Mouse (Mus musculus) thymus, adult 2 months (tissue): ENCODE results near the gene Otx1. TPM values are rescaled to one million over a fixed set of nuclear protein-coding genes. Genes with fewer than 3 reads are reported as not detected.

ENCODE experiments used
- DNase-seq: peaks from one replicate; pipeline ENCODE4 v3.0.0; 2021
- H3K27ac ChIP-seq: fragments of 200-500 bp; 2 replicates; pipeline ENCODE4 v1.5.1; 2012; ENCODE audit warnings: low read length, control low read depth; ENCODE audit not compliant: control insufficient read depth, insufficient read depth
- H3K27me3 ChIP-seq: fragments of 200-500 bp; 2 replicates; pipeline ENCODE4 v1.6.1; 2012; ENCODE audit warnings: mild to moderate bottlenecking, low read length, moderate library complexity, mixed read lengths; ENCODE audit not compliant: control insufficient read depth, insufficient read depth
- H3K36me3 ChIP-seq: fragments of 200-500 bp; 2 replicates; pipeline ENCODE4 v1.6.1; 2012; ENCODE audit warnings: mild to moderate bottlenecking, low read length, moderate library complexity; ENCODE audit not compliant: control insufficient read depth, insufficient read depth
- H3K4me1 ChIP-seq: fragments of 200-500 bp; replicated peaks from 2 replicates; pipeline ENCODE4 v1.6.1; 2012; ENCODE audit warnings: low read length; ENCODE audit not compliant: control insufficient read depth, insufficient read depth
- H3K4me3 ChIP-seq: fragments of 200-500 bp; 2 replicates; pipeline ENCODE4 v1.5.1; 2012; ENCODE audit warnings: mild to moderate bottlenecking, low read length, control low read depth, moderate library complexity; ENCODE audit not compliant: control insufficient read depth, insufficient read depth
- CTCF ChIP-seq: fragments of 200-500 bp; IDR thresholded peaks from 2 replicates; pipeline ENCODE4 v1.5.1; 2012; ENCODE audit warnings: mild to moderate bottlenecking, control low read depth, low read length, moderate library complexity, borderline replicate concordance; ENCODE audit not compliant: control insufficient read depth, poor library complexity, insufficient read depth; ENCODE audit errors: extremely low read depth
- POLR2A ChIP-seq: fragments of 200-500 bp; IDR thresholded peaks from 2 replicates; pipeline ENCODE4 v1.6.1; 2012; ENCODE audit warnings: mild to moderate bottlenecking, low read length, control low read depth, moderate library complexity; ENCODE audit not compliant: control insufficient read depth, poor library complexity, insufficient read depth; ENCODE audit errors: extremely low read depth
- WGBS: fragments of 180-500 bp; shearing (Covaris S2); methylation state at CpG from one replicate; pipeline ENCODE4 v1.1.7; 2018; 5-methylcytosine and 5-hydroxymethylcytosine counted together
- polyA plus RNA-seq: library from polyadenylated mRNA; depleted of rRNA; stranded (reverse); fragments of >200 nt; gene quantifications from 2 replicates; pipeline ENCODE4 v1.2.3, GENCODE M21; 2012

Gene Otx1
- polyA plus RNA-seq, 1 experiment = 0.09 TPM

DNA sequence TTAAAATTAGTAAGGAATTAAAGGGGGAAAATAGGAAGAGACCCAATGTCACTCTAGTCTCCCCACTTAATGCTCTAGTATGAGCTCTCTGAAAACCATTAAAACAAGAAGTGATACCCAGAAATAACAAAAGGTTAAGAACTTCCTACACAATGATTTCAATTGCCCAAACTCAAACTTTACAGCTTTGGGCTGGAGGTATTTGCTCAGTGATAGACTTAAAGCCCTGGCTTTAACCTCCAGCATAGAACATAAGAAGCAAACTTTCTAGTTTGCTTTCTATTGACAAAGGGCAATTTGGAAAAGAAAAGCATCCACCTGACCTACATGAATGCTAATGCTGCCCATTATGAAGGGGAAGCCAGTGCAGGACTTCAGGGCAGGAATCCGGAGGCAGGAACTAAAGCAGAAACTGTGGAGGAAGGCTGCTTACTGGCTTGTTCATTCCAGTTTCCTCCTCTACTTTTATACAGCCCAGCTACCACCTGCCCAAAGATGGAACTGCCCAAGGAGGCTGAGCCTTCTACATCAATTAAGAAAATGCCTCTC lies 14.2 kb downstream of the Otx1 start:
- TF ChIP-seq CTCF = no peak
- TF ChIP-seq POLR2A = no peak
- Histone ChIP-seq H3K36me3 (no peaks in the 10 kb centered on the region), H3K27me3 (peaks cover 11% of the 10 kb centered on the region), H3K27ac (no peak overlapping the region), H3K4me3 (no peak overlapping the region), H3K4me1 (no peaks in the 10 kb centered on the region)
- 97% methylated on average over 1 of the region's 1 CpGs for WGBS
- DNase-seq = no peak

DNA sequence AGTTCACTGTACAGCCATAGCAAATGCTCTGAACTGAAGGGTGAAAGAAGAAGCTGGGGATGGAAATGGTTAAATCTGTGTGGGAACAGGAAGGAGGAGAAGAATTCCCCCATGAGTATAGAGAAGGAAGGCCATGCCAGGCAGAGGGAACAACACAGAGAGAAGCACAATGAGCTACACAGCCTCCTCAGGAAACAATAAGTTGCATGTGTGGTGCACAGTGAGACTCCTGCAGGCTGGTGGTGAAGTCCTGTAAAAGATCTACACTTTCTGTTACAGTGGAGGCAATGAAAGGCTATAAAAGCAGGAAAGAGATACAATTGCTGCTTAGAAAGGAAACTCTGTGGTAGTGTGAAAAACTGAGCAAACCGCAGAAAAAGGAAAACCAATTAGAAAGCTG lies 17.6 kb downstream of the Otx1 start:
- Histone ChIP-seq H3K27ac (no peak overlapping the region), H3K36me3 (no peaks in the 10 kb centered on the region), H3K4me3 (no peak overlapping the region), H3K27me3 (0 out of 2 replicates have a peak, but pooled peaks cover 3% of the 10 kb centered on the region), H3K4me1 (no peaks in the 10 kb centered on the region)
- WGBS = 10% methylated on average over 1 of the region's 1 CpGs
- no peak for TF ChIP-seq POLR2A
- no peak for TF ChIP-seq CTCF
- DNase-seq = no peak

DNA sequence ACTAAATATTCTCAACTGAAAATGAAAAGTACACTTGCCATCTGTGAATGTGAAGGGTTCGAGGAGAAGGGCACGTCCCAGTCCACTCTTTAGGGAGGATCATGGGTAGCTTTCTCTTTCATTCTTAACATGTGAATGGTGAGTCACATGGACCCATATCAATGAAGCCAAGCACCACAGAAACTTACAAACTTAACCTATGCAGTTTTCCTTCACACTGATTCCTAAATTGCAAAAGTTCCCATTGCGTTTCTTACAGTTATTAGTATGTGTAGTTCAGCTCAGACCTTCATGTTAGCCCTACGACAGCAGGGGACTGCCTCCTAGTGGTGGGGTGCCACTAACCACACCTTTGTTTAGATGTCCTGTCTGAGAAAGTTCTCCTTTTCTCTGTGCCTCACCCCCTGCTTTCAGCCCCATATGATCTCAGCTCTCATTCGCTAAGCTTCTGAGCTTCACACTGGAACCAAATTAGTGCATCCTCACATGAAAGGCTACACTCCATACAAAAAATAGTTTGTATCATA lies 28.6 kb downstream of the Otx1 start:
- H3K27ac ChIP-seq = no peak overlapping the region
- no peaks in the 10 kb centered on the region for H3K4me1 ChIP-seq
- no peak overlapping the region for H3K4me3 ChIP-seq
- no peaks in the 10 kb centered on the region for H3K36me3 ChIP-seq
- no peak for DNase-seq
- no peak for TF ChIP-seq POLR2A
- no peak for TF ChIP-seq CTCF
- H3K27me3 ChIP-seq = no peaks in the 10 kb centered on the region
- WGBS = 65% methylated on average over 5 of the region's 5 CpGs

DNA sequence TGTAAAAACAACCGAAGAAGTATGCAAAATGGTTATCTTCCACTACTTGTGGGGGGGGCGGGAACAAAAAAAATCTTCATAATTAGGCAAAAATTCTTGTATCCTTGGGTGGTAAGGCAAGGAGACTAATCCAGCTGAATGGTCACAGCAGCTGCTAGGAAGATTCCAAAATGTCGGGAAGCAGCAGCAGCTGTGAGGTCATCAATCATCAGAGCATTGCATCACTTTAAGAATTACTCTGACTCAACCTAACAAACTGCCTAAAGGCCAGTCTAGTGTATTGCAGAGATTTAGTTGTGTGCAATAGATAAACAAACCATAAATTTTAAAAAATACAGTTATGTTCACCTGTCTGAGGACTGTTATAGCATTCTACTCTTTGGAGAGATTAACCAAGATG lies 29.1 kb downstream of the Otx1 start:
- no peaks in the 10 kb centered on the region for H3K4me1 ChIP-seq
- no peak overlapping the region for H3K4me3 ChIP-seq
- 92% methylated on average over 3 of the region's 3 CpGs for WGBS
- TF ChIP-seq POLR2A (no peak), CTCF (no peak)
- no peaks in the 10 kb centered on the region for H3K36me3 ChIP-seq
- H3K27ac ChIP-seq = no peak overlapping the region
- DNase-seq = no peak
- no peaks in the 10 kb centered on the region for H3K27me3 ChIP-seq

DNA sequence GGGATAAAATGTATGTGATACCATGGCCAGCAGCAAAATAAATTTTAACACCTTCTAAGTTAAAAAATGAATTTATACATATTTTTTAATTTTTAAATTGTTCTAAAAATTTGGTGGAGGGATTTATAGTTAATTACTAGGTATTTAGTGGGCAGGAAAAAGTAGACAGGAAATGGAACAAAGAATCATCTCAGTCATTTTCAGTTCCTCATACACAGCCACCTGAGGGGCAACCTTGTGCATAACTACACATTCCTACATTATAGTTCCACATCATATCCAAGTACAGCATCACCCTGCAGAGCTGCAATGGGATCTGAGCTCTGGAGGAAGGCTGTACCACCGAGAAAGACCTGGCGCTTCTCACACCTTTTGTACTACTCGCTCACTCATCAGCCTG lies 33.8 kb downstream of the Otx1 start:
- H3K27ac ChIP-seq = no peak overlapping the region
- 96% methylated on average over 3 of the region's 3 CpGs for WGBS

GRCm38 (mm10) chr11:21955167-21955566 lies 47.5 kb downstream of the Otx1 start:
- WGBS = 85% methylated on average over 7 of the region's 7 CpGs
- Histone ChIP-seq H3K36me3 (no peaks in the 10 kb centered on the region), H3K4me3 (no peak overlapping the region), H3K27ac (no peak overlapping the region), H3K4me1 (no peaks in the 10 kb centered on the region), H3K27me3 (no peaks in the 10 kb centered on the region)
- TF ChIP-seq POLR2A (no peak), CTCF (no peak)
- DNase-seq = no peak

More for the DNA sequence above, 33.8 kb downstream of the Otx1 start:
- DNase-seq = no peak
- no peaks in the 10 kb centered on the region for H3K27me3 ChIP-seq
- TF ChIP-seq POLR2A = no peak
- no peak for TF ChIP-seq CTCF
- no peak overlapping the region for H3K4me3 ChIP-seq
- no peaks in the 10 kb centered on the region for H3K4me1 ChIP-seq
- no peaks in the 10 kb centered on the region for H3K36me3 ChIP-seq

GRCm38 (mm10) chr11:21951657-21952237 lies 51.0 kb downstream of the Otx1 start:
- 87% methylated on average over 2 of the region's 2 CpGs for WGBS
- DNase-seq = no peak
- no peaks in the 10 kb centered on the region for H3K4me1 ChIP-seq
- no peaks in the 10 kb centered on the region for H3K36me3 ChIP-seq
- no peak overlapping the region for H3K27ac ChIP-seq
- no peak for TF ChIP-seq POLR2A
- H3K27me3 ChIP-seq = no peaks in the 10 kb centered on the region
- no peak overlapping the region for H3K4me3 ChIP-seq
